Mouse (Mus musculus) liver, postnatal 0 days (tissue): Measurements from ENCODE around the gene Ror1. TPM values are rescaled to one million over a fixed set of nuclear protein-coding genes. Genes with fewer than 3 reads are reported as not detected.

Experiments used
- ATAC-seq: fragments of 200-750 bp; cut with Nextera tagmentation; 2 replicates; pipeline ENCODE4 v1.8.0; 2017; ENCODE audit warnings: mild to moderate bottlenecking, moderate library complexity
- DNase-seq: peaks from one replicate; pipeline ENCODE4 v3.0.0-alpha.2; 2016
- H3K27ac ChIP-seq: fragments of 300-500 bp; sonication (generic); 2 replicates; pipeline ENCODE4 v1.5.1; 2014; ENCODE audit warnings: antibody characterized with exemption, moderate library complexity, mild to moderate bottlenecking, low read depth
- H3K27me3 ChIP-seq: fragments of 300-500 bp; sonication (generic); 2 replicates; pipeline ENCODE4 v1.6.1; 2014; ENCODE audit warnings: low read length, control low read depth, mixed read lengths; ENCODE audit not compliant: insufficient read depth
- H3K36me3 ChIP-seq: fragments of 300-500 bp; sonication (generic); replicated peaks from 2 replicates; pipeline ENCODE4 v1.6.1; 2014; ENCODE audit warnings: mild to moderate bottlenecking, control low read depth, low read length, moderate library complexity, mixed read lengths; ENCODE audit not compliant: insufficient read depth
- H3K4me1 ChIP-seq: fragments of 300-500 bp; sonication (generic); 2 replicates; pipeline ENCODE4 v1.6.1; 2014; ENCODE audit warnings: antibody characterized with exemption, mild to moderate bottlenecking, control low read depth; ENCODE audit not compliant: insufficient read depth
- H3K4me2 ChIP-seq: fragments of 300-500 bp; sonication (generic); 2 replicates; pipeline ENCODE4 v1.6.1; 2014; ENCODE audit warnings: low read depth, mild to moderate bottlenecking, low read length, moderate library complexity, mixed read lengths
- H3K4me3 ChIP-seq: fragments of 300-500 bp; sonication (generic); 2 replicates; pipeline ENCODE4 v1.5.1; 2014; ENCODE audit warnings: low read depth, low read length
- H3K9ac ChIP-seq: fragments of 300-500 bp; sonication (generic); replicated peaks from 2 replicates; pipeline ENCODE4 v1.6.1; 2014; ENCODE audit warnings: mild to moderate bottlenecking, moderate library complexity
- H3K9me3 ChIP-seq: fragments of 300-500 bp; sonication (generic); 2 replicates; pipeline ENCODE4 v1.6.1; 2016; ENCODE audit warnings: mild to moderate bottlenecking, control low read depth, low read length, mixed read lengths
- CTCF ChIP-seq: sonication (generic); IDR thresholded peaks from 2 replicates; pipeline ENCODE4 v1.5.1; 2016; ENCODE audit warnings: antibody characterized with exemption, low read depth
- EP300 ChIP-seq: IDR thresholded peaks from 2 replicates; pipeline ENCODE4 v1.6.1; 2016; ENCODE audit warnings: antibody characterized with exemption, low read depth, mild to moderate bottlenecking
- WGBS: fragments of 180-500 bp; shearing (Covaris S2); extraction: QIAGEN DNeasy Blood & Tissue Kit; methylation state at CpG from one replicate; pipeline ENCODE4 v1.1.7; 2014; ENCODE audit not compliant: insufficient replicate concordance; 5-methylcytosine and 5-hydroxymethylcytosine counted together
- polyA plus RNA-seq: library from polyadenylated mRNA; unstranded; fragments of >200 nt; fragmentation: Nextera tagmentation; extraction: Ambion mirVana; gene quantifications from 2 replicates; pipeline ENCODE4 v1.2.1, GENCODE M21; 2015

The Ror1 gene
- polyA plus RNA-seq, 1 experiment from 2014 or later: 0.29 TPM

DNA sequence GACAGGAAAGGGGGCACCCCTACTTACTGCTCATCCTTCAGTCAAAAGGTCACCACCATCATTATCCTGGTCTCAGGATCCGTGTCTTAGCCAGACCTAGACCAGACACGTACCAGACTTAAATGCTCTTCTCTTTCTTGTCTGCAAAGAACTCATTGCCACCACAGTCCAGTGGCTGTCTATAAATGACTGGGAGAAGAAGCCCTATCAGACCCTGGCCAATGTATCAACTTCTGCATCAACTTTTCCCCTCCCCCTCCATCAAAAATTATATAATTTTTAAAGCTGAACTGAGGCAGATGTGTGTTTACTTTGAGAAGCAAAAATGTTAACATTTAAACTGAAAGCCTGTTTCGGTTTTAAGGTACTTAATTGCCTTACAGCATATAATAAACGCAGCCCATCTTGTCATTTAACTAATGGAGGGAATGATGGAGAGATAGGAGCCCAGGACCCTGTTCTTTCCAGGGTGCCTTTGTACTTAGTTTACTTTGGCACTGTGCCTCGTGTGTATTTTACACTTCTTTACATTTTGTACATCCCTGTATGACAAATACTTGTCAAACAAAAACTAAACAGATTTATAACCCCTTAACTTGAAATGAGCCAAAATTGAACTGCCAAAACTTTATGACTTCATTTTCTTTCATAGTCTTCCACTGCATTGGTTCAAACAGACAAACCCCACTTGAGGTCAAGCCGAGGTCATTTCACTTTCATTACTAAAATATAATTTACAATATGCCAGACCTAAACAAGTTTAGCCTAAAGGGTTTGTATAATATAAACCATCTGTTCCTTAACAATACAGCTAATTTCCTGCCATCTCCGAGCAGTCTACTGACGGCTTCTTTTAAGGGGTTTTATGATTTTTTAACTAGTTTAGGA lies 339.9 kb downstream of the Ror1 start:
- H3K4me2 ChIP-seq: no peak overlapping the region
- no peak overlapping the region for H3K27ac ChIP-seq
- no peak for ATAC-seq
- DNase-seq: no peak
- H3K36me3 ChIP-seq: no peaks in the 10 kb centered on the region
- WGBS: 63% methylated on average over 8 of the region's 8 CpGs
- no peaks in the 10 kb centered on the region for H3K9me3 ChIP-seq
- no peak overlapping the region for H3K4me3 ChIP-seq
- H3K9ac ChIP-seq: no peak overlapping the region
- H3K27me3 ChIP-seq: no peaks in the 10 kb centered on the region
- H3K4me1 ChIP-seq: no peaks in the 10 kb centered on the region
- TF ChIP-seq EP300 (no peak), CTCF (no peak)

DNA sequence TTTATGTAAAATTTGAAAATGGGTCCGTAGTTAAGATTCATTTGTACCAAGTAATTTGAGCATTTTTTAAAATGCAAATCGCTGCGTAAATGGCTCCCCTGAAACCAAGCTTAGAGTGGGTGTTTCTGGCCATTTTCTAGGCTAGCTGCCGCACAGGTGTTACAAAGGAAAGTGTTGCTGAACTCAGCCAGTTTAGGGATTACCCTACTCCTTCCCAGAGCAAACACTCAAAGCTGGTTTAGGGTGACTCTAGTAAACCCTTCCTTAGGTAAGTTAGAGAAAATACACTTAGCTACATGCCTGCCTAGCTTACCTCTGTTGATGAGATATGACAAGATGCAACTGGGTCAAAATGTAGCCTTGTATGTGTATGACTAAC lies 340.6 kb downstream of the Ror1 start:
- Histone ChIP-seq H3K27me3 (no peaks in the 10 kb centered on the region), H3K27ac (no peak overlapping the region)
- 84% methylated on average over 4 of the region's 4 CpGs for WGBS

DNA sequence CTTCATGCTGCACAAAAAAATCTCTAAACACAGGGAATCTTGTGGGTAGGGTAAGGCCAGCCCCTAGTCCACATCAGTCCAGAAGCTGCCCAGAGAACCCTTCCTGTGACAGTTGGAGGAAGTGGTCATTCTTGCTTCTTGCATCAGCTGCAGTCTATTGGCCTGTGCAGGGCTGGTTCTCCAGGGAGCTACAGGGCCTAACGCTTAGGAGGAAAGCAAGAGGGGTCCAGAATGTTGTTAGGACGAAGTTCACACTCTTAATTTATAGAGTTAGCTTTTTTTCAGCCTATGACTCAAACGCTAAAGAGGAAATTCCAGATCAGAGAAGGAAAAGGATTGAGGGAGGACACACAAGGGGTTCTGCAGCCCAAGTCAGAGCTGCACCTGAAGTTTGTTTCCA lies 351.3 kb downstream of the Ror1 start:
- no peaks in the 10 kb centered on the region for H3K4me1 ChIP-seq
- DNase-seq: no peak
- H3K4me2 ChIP-seq: no peak overlapping the region
- H3K4me3 ChIP-seq: no peak overlapping the region
- H3K9me3 ChIP-seq: no peaks in the 10 kb centered on the region
- H3K9ac ChIP-seq: no peak overlapping the region
- ATAC-seq: no peak
- H3K27me3 ChIP-seq: no peaks in the 10 kb centered on the region
- WGBS: 27% methylated on average over 3 of the region's 3 CpGs
- no peak overlapping the region for H3K27ac ChIP-seq
- TF ChIP-seq EP300 (no peak), CTCF (no peak)
- no peaks in the 10 kb centered on the region for H3K36me3 ChIP-seq

More for the DNA sequence above, 340.6 kb downstream of the Ror1 start:
- H3K4me3 ChIP-seq: no peak overlapping the region
- no peaks in the 10 kb centered on the region for H3K36me3 ChIP-seq
- no peaks in the 10 kb centered on the region for H3K4me1 ChIP-seq
- no peak overlapping the region for H3K9ac ChIP-seq
- TF ChIP-seq CTCF: no peak
- TF ChIP-seq EP300: no peak
- no peak for ATAC-seq
- H3K4me2 ChIP-seq: no peak overlapping the region
- no peaks in the 10 kb centered on the region for H3K9me3 ChIP-seq
- DNase-seq: no peak

DNA sequence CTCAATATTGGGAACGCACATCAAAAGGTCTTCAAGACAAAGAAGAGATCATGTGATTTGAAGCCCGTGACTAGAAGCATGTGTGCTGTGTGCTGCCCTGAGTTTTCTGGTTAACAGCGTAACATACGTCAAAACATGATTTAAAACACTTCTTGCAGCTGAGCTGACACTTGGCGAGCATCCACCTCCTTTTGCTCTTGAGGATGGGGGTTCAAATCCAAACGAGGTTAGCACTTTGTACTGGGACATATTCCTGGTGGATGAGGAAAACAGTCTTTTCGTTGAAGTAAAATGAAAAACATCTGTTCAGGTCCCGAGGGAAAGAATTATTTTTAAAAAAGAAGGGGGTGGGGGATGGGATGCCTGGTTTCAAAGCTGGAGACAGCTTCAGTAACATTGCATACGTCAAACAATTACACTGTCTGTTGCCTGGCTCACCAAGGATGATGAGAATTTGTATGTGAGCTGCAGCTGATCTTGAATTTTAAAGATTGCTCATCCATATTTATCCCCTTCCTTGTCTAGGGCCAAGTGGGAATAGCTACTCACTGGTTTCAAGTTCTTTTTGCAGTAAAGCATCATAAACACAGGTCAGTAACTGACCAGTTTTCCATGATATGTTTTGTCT lies 367.0 kb downstream of the Ror1 start:
- Histone ChIP-seq H3K4me2 (no peak overlapping the region), H3K4me3 (no peak overlapping the region), H3K27ac (no peak overlapping the region), H3K9ac (no peak overlapping the region), H3K4me1 (no peaks in the 10 kb centered on the region), H3K9me3 (no peaks in the 10 kb centered on the region), H3K36me3 (no peaks in the 10 kb centered on the region), H3K27me3 (no peaks in the 10 kb centered on the region)
- ATAC-seq: no peak
- WGBS: 67% methylated on average over 9 of the region's 9 CpGs
- TF ChIP-seq EP300: no peak
- no peak for DNase-seq

DNA sequence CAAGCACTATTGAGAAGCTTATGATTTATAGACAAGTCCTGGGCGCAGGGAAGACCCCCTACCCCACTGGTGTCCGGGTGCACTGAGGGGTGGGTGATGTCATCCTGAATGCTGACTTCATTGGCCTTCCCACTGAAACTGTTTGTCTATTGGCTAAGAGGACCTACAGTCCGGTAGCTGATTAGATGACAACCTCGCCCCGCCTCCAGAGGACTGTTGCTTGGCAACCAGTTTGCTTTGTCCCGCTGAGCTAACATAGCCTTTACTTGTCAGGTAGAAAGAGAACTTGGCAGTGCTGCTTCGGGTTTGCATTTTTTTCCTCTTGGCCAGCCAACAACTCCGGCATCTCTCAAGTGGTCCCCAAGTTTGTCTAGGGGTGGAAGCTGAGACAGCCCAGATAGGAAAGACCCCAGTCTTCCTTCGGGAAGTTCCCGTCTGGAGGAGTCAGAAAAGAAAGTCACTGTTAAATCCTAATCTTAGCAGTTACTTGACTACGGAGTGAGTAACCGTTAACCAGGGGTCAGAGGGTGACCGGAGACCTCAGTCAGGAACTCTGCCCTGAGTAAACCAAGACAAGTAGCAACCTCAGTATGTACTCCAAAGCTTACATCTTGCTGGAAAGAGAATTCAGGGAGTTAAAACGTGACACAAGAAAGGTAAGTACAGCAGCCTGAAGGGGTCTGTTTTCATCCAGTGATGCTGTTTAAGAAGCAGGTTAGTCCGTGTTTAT lies 383.2 kb downstream of the Ror1 start, which contains the start of gene Ube2u:
Ube2u (plus strand) TSS at position 258 of the 730 bp plus-strand sequence.
- peak; percentile 94 for ATAC-seq
- no peak within 1 kb of the TSS; the same call in 1 of the 2 replicates for H3K9ac ChIP-seq

DNA sequence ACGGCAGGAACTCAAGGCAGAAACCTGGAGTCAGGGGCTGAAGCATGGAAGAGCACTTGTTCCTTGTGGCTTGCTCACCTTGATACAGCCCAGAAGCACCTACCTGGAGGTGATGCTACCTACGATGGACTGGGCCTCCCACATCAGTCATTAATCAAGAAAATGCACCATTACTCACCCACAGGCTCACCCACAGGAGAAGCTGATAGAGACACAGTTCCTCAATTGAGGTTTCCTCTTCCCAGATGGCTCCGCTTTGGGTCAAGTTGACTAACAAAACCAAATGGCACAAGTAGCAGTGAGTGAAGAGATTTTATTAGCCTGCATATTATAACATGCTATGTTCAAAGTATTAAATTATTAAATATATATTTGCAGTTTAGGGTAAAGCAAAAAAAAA lies 392.9 kb downstream of the Ror1 start:
- 45% methylated on average over 3 of the region's 3 CpGs for WGBS
- H3K9me3 ChIP-seq: no peaks in the 10 kb centered on the region
- ATAC-seq: no peak
- H3K27ac ChIP-seq: no peak overlapping the region
- TF ChIP-seq CTCF (no peak), EP300 (no peak)
- DNase-seq: no peak
- H3K9ac ChIP-seq: no peak overlapping the region
- no peak overlapping the region for H3K4me2 ChIP-seq
- H3K27me3 ChIP-seq: no peaks in the 10 kb centered on the region
- no peak overlapping the region for H3K4me3 ChIP-seq
- no peaks in the 10 kb centered on the region for H3K4me1 ChIP-seq
- H3K36me3 ChIP-seq: no peaks in the 10 kb centered on the region

More for the DNA sequence above, 383.2 kb downstream of the Ror1 start, which contains the start of gene Ube2u:
- peak; percentile 71 for DNase-seq
- Histone ChIP-seq H3K4me1 (no peaks in the 10 kb centered on the region), H3K27me3 (no peaks in the 10 kb centered on the region), H3K4me2 (peak within 1 kb of the TSS; percentile 65), H3K27ac (no peak within 1 kb of the TSS; the same call in 1 of the 2 replicates), H3K4me3 (peak within 1 kb of the TSS; percentile 43), H3K36me3 (no peaks in the 10 kb centered on the region), H3K9me3 (no peaks in the 10 kb centered on the region)
- WGBS: 32% methylated on average over 15 of the region's 15 CpGs
- TF ChIP-seq EP300 (no peak), CTCF (no peak)

Other genes starting within 250 kb of the Ror1 start
- gene Pgm1, start 166.4 kb upstream of the Ror1 start, polyA plus RNA-seq: 144 and 145 TPM in 2 replicates
- gene Itgb3bp, start 166.0 kb upstream of the Ror1 start, polyA plus RNA-seq: 8.9 and 12.2 TPM in 2 replicates